Mouse (Mus musculus): ENCODE measurements around the gene Doc2g. TPM values are rescaled to one million over a fixed set of nuclear protein-coding genes. Genes with fewer than 3 reads are reported as not detected.
"Not testable (repeated sequence)": the region's sequence is repeated elsewhere in the genome, so short reads cannot be mapped to it uniquely, and the experiment has no call there.

Doc2g gene
- polyA plus RNA-seq, 1 experiment from 2014 or later = 5.2 TPM

DNA sequence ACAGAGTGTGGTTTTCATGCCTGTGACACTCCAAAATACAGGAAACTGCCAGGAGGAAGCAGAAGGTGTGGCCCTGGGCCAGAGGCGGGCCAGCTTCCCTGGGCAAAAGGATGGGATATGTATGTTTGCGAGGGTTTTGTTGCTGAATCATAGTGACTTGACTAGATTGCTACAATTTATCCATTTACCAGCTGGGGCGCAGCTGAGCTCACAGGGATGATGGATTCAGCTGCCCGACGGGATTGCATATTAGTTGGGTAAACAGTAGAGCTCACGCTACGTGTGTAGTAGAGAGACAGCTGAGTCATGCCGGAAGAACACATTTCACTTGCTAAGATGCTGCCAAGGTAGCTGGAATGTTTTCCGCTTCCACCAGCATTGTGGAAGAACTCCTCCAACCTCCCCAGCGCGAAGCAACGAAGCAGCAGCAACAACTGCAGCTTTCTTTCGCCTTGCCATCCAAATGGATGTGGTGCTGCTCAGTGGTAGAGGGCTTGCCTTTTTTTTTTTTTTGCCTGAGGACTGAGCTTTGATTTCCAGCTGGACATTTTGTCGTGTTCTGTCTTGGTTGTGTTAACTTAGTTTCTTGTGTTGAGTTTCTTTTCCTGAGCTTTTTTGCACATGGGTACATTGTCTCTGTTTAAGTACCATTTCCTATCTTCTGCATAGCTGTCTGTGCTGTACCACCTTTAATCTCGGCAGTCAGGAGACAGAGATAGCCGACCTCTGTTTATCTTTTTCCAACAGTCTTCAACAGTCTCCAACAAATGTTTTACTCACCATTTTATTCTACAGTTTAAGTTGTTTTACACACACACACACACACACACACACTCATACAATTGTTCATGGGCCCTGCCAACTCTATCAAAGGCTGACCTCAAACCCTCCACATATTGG, 43.1 kb downstream of the Doc2g start, which contains the start of gene Gstp2:
Gene Gstp2 (minus strand): TSS at position 58 of the 900 bp plus-strand sequence.
- Histone ChIP-seq H3K4me2 (replicated peaks) (no peak within 1 kb of the TSS; the same call in 1 of the 2 replicates), H3K27me3 (peaks cover 8% of the 10 kb centered on the region; the same call in 1 of the 2 replicates), H3K4me3 (no peak within 1 kb of the TSS), H3K9ac (replicated peaks) (no peak within 1 kb of the TSS), H3K4me1 (no peaks in the 10 kb centered on the region), H3K9me3 (no peaks in the 10 kb centered on the region), H3K27ac (replicated peaks) (no peak within 1 kb of the TSS), H3K36me3 (no peaks in the 10 kb centered on the region)
- 62% methylated on average over 16 of the region's 16 CpGs for WGBS
- no peak for ATAC-seq (ENCODE audit: low FRiP score, low read depth)

DNA sequence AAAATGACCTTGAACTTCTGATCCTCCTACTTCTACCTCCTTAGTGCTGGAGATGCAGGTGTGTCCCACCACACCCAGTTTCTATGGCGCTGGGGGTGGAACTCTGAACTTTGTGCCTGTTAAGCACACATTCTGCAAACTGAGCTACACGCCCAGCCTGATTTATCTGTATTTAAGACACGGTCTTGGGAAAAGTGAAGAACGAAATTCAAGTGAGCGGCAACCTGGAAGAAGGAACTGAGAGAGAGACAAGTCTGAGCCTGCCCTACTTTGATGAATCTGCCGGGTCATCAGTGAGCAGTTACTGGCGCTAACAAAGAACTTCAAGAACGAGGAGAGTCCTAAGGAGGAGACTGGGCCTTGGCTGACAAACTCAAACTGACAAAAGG, 43.7 kb downstream of the Doc2g start:
- Histone ChIP-seq H3K9me3 (no peaks in the 10 kb centered on the region), H3K9ac (replicated peaks) (no peak overlapping the region), H3K4me3 (no peak overlapping the region), H3K27me3 (peaks cover 6% of the 10 kb centered on the region; the same call in 1 of the 2 replicates), H3K4me1 (no peaks in the 10 kb centered on the region), H3K27ac (replicated peaks) (no peak overlapping the region), H3K4me2 (replicated peaks) (no peak overlapping the region), H3K36me3 (no peaks in the 10 kb centered on the region)
- ATAC-seq (ENCODE audit: low FRiP score, low read depth) = no peak
- 82% methylated on average over 8 of the region's 8 CpGs for WGBS

DNA sequence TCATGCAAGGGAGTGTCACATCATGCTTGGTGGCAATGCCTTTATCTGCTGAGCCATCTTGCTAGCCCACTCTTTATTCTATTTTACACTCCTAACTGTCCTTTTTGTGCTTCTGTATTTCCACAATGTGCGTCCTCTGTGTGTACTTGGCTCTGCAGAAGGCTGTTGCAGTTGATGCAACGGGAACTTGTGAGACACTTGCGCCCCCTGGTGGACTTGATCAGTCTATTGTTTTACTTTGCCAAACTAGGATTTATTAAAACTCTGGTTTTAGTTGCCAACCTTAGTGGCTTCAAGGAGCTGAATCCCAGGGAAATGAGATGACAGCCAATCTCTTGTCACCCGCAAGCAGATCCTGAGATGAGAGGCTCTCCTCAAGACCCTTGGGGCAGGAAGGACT, 44.7 kb downstream of the Doc2g start:
- Histone ChIP-seq H3K4me3 (no peak overlapping the region), H3K4me2 (replicated peaks) (no peak overlapping the region), H3K27me3 (no peaks in the 10 kb centered on the region), H3K4me1 (no peaks in the 10 kb centered on the region), H3K36me3 (no peaks in the 10 kb centered on the region), H3K9me3 (no peaks in the 10 kb centered on the region), H3K27ac (replicated peaks) (no peak overlapping the region), H3K9ac (replicated peaks) (no peak overlapping the region)
- ATAC-seq (ENCODE audit: low FRiP score, low read depth) = no peak
- WGBS = 15% methylated on average over 4 of the region's 4 CpGs

DNA sequence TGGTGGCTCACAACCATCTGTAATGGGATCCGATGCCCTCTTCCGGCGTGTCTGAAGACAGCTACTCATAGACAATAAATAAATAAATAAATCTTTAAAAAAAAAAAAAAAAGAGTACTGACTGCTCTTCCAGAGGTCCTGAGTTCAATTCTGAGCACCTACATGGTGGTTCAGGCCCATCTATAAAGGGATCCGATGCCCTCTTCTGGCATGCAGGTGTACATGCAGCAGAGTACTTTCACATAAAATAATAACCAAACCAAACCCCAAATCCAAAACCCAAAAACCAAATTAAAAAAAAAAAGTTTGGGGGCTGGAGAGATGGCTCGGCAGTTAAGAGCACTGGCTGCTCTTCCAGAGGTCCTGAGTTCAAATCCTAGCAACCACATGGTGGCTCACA, 46.0 kb downstream of the Doc2g start:
- not testable (repeated sequence) for H3K36me3 ChIP-seq; H3K9ac ChIP-seq (replicated peaks); H3K4me1 ChIP-seq; ATAC-seq (ENCODE audit: low FRiP score, low read depth); H3K27ac ChIP-seq (replicated peaks); H3K9me3 ChIP-seq; H3K4me2 ChIP-seq (replicated peaks); H3K4me3 ChIP-seq; H3K27me3 ChIP-seq
- 78% methylated on average over 5 of the region's 5 CpGs for WGBS

DNA sequence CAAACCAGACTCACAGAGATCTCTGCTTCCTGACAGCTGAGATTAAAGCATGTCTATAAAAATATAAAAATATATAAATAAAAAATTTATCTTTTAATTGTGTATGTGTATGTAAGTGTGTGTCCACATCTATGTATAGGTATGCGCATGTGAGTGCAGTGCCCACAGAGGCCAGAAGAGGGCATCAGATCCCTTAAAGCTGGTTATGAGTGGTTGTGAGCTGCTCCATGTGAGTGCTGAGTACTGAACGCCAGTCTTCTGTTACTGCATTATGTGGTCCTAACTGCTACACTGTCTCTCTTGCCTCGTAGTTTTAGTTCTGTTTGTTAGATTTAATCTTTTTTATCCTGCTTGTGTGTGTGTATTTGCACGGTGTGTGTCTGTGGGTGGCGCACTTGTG, 47.9 kb downstream of the Doc2g start:
- Histone ChIP-seq H3K9ac (replicated peaks) (no peak overlapping the region), H3K4me1 (no peaks in the 10 kb centered on the region), H3K27me3 (no peaks in the 10 kb centered on the region), H3K36me3 (no peaks in the 10 kb centered on the region), H3K4me3 (no peak overlapping the region), H3K4me2 (replicated peaks) (no peak overlapping the region), H3K9me3 (no peaks in the 10 kb centered on the region), H3K27ac (replicated peaks) (no peak overlapping the region)
- ATAC-seq (ENCODE audit: low FRiP score, low read depth) = no peak
- WGBS = 92% methylated on average over 5 of the region's 5 CpGs

DNA sequence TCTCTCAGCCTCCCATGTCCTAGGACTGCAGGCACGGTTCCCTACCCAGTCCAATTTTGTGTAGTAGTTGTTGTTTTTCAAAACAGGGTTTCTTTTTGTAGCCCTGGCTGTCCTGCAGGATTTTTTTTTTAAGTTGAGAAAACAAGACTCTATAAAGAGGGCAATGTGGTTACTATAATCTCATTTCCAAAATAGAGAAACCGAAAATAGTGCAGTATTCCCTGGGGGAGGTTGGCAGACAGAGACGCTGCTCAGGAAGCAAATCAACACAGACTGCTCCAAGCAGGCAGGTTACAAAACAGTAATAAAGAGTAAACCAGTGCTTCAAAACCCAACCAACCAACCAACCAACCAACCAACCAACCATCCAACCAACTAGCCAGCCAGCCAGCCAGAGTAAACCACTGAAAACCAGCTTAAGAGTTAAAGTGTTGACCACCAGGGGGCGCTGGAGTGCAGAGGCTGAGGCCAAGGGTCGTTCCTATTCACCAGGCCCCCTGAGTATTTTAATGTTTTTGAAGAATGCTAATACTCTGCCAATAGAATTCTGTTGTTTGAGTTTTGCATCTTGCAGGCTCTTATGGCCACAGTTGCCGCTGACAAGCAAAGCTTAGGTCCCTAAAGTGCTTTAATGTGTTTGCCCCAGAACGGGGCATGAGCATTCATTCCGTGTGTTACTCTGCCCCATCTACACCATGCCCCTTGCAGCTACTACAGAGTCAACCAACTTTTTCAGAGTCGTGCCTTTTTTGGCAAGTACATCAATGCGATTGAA, 48.8 kb downstream of the Doc2g start:
- Histone ChIP-seq H3K36me3 (no peaks in the 10 kb centered on the region), H3K4me1 (no peaks in the 10 kb centered on the region), H3K9me3 (no peaks in the 10 kb centered on the region), H3K4me2 (replicated peaks) (no peak overlapping the region), H3K27ac (replicated peaks) (no peak overlapping the region), H3K9ac (replicated peaks) (no peak overlapping the region), H3K27me3 (no peaks in the 10 kb centered on the region), H3K4me3 (no peak overlapping the region)
- ATAC-seq (ENCODE audit: low FRiP score, low read depth) = no peak
- WGBS = 52% methylated on average over 10 of the region's 10 CpGs

DNA sequence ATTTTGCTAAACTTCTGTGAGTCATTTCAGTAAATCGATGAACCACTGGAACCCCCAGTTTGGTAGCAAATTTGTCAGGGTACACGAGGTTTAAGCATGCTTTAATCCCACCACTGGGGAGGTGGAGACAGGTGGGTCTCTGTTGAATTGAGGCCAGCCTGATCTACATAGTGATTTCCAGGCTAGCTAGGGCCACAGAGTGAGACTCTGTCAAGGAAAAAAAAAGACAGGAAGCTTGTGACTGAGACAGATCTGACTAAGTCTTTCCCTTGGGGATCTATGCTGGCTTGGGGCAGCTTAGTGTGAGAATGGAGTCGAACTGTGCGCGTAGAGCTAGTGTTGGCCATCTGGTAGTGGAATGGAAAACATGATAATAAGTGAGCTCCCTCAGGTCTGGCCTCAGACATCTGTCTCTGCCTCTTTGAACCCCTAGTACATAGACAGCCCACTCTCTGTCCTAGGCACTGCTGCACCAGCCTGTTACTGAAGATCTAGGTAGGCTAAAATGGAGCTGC, 49.5 kb downstream of the Doc2g start:
- 84% methylated on average over 5 of the region's 5 CpGs for WGBS
- H3K4me1 ChIP-seq = no peaks in the 10 kb centered on the region
- no peak for ATAC-seq (ENCODE audit: low FRiP score, low read depth)
- H3K9me3 ChIP-seq = no peaks in the 10 kb centered on the region
- no peaks in the 10 kb centered on the region for H3K27me3 ChIP-seq
- H3K4me3 ChIP-seq = no peak overlapping the region
- H3K9ac ChIP-seq (replicated peaks) = no peak overlapping the region
- no peak overlapping the region for H3K27ac ChIP-seq (replicated peaks)
- no peaks in the 10 kb centered on the region for H3K36me3 ChIP-seq
- no peak overlapping the region for H3K4me2 ChIP-seq (replicated peaks)

DNA sequence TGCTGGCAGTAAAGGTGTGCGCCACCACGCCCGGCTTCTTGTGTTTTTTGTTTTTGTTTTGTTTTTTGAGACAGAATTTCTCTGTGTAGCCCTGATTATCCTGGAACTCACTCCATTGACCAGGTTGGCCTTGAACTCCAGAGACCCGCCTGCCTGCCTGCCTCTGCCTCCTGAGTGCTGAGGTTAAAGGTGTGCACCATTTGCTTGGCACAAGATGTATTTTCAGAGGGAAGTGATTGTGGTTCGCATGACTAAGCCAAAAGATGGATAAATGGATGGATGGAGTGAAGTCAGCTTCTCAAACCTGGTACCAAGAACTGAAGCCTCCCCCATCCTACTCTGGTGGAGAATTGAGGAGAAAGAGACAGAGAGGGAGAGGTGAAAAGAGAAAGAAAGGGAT, 51.5 kb downstream of the Doc2g start:
- Histone ChIP-seq H3K9me3 (no peaks in the 10 kb centered on the region), H3K27me3 (no peaks in the 10 kb centered on the region), H3K4me2 (replicated peaks) (no peak overlapping the region), H3K4me3 (no peak overlapping the region), H3K36me3 (no peaks in the 10 kb centered on the region), H3K9ac (replicated peaks) (no peak overlapping the region), H3K4me1 (no peaks in the 10 kb centered on the region), H3K27ac (replicated peaks) (no peak overlapping the region)
- ATAC-seq (ENCODE audit: low FRiP score, low read depth) = no peak
- WGBS = 84% methylated on average over 5 of the region's 5 CpGs

DNA sequence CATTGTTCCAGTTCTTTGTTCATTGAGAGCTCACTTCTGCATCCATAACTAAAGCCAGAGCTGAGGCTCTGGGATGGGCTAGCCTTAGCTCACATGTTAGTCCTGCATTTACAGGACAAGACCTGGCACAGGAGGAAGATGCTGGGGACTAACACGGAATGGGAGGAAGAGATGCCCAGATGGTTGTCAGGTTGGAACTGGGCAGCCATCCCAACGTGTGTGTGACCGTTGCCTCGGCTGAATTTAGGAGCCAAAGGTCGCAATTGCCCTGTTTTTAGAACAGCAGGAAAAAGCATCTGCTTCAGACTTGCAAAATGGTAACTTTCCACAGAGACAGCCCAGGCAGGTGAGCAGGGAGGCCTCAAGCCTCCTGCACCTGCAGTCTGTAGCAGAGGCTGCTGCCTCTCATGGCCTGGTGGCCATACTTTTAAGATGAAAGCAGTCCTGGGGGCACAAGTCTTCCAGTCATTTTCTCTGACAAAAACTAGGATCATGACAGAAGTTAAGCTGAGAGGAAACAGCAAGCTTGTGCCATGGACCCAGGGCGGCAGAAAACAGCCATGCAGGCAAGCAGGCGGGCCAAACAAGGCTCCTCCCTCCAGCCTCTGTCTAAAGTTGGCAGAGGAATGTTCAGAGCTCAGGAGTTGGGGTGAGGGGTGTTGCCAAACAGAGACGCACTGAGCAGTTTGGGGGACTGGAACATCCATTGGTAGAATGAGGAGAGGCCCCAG, 52.3 kb downstream of the Doc2g start:
- no peak overlapping the region for H3K27ac ChIP-seq (replicated peaks)
- no peak for ATAC-seq (ENCODE audit: low FRiP score, low read depth)
- H3K27me3 ChIP-seq = no peaks in the 10 kb centered on the region
- whole genome bisulfite sequencing = 73% methylated on average over 8 of the region's 8 CpGs
- H3K9me3 ChIP-seq = no peaks in the 10 kb centered on the region
- H3K4me2 ChIP-seq (replicated peaks) = no peak overlapping the region
- no peaks in the 10 kb centered on the region for H3K36me3 ChIP-seq
- no peaks in the 10 kb centered on the region for H3K4me1 ChIP-seq
- no peak overlapping the region for H3K9ac ChIP-seq (replicated peaks)
- H3K4me3 ChIP-seq = no peak overlapping the region

DNA sequence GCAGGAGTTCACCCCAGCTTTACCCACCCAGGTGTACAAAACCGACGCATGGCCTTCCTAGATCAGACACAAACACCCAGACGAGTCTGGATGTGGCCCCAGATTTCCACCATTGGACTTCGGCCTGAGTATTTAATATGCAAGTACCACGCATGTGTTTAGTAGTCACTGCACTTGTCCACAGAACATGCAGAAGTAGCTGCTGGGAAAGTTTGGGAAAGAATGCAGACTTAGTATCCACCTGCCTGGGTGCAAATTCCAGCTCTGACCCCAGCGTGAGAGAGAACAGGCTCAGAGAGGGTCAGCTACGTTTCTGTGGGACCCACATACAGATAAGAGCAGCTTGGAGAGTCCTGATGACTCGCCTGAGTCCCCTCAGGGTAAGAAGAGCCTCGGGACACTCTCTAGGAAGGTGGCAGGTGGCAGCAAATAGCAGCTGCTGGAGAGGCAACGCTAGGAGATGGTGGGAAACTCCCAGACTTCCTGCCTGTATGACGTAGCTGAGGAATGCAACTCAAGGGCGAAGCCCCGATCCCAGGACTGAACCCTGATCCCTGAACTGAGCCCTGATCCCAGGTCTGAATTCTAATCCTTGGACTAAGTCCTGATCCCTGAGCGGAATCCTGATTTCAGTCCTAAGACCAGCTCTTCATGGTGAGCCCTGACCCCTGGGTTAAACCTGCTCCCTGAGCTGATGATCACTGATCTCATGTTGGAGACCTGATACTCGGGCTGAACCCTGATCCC, 53.0 kb downstream of the Doc2g start:
- 67% methylated on average over 15 of the region's 15 CpGs for WGBS
- Histone ChIP-seq H3K4me2 (replicated peaks) (no peak overlapping the region), H3K36me3 (no peaks in the 10 kb centered on the region), H3K27ac (replicated peaks) (no peak overlapping the region), H3K9me3 (no peaks in the 10 kb centered on the region), H3K9ac (replicated peaks) (no peak overlapping the region), H3K4me1 (no peaks in the 10 kb centered on the region), H3K4me3 (no peak overlapping the region), H3K27me3 (no peaks in the 10 kb centered on the region)
- no peak for ATAC-seq (ENCODE audit: low FRiP score, low read depth)
